Mouse (Mus musculus): ENCODE results near the gene Uaca.
"Not testable (repeated sequence)": the region's sequence is repeated elsewhere in the genome, so short reads cannot be mapped to it uniquely, and the experiment has no call there.

Gene Uaca

GRCm38 (mm10) chr9:60796076-60796475, 1.7 kb downstream of the Uaca start:
- no peak for DNase-seq

DNA sequence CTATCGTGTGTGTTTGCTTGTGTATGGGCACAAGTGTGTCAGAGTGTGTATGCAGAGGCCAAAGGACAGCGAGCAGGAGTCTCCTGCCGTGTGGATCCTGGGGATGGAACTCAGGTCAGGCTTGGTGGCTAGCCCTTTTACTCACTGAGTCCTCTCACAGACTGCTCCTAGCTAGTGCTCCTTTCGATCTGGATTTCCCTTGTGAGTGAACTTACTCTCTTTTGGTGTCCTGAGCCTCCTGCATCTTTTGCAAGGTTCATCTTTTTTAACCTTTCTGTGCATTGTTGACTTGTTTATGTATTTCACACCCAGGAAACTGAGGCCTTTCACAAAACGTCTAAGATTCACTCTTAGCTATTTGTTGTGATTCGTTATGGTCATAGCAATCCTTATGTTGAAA, 2.8 kb downstream of the Uaca start:
- DNase-seq: no peak

GRCm38 (mm10) chr9:60799061-60799460, 4.7 kb downstream of the Uaca start:
- no peak for DNase-seq

- no peak for DNase-seq
Observed at GRCm38 (mm10) chr9:60800663-60801382, 6.5 kb downstream of the Uaca start.

GRCm38 (mm10) chr9:60801746-60802145, 7.4 kb downstream of the Uaca start:
- no peak for DNase-seq

DNA sequence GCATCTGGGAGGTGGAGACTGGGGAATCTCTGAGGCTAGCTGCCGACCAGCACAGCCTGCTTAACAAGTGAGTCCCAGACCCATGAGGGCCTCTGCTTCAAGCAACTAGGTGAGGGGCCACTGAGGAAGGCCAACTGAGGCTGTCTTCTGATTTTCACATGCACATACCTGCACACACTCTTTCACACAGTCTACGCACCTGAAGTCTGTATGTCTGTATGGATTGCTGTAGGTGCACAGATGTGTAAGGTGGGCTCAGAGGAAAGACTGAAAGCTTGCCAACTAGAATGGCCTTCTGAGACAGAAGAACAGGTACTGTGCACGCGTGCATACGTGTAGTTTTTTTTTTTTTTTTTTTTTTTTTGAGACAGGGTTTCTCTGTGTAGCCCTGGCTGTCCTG, 8.0 kb downstream of the Uaca start:
- DNase-seq: no peak

- DNase-seq: no peak
Observed at GRCm38 (mm10) chr9:60806021-60806420, 11.7 kb downstream of the Uaca start.

- no peak for DNase-seq
Observed at GRCm38 (mm10) chr9:60807996-60808395, 13.7 kb downstream of the Uaca start.

DNA sequence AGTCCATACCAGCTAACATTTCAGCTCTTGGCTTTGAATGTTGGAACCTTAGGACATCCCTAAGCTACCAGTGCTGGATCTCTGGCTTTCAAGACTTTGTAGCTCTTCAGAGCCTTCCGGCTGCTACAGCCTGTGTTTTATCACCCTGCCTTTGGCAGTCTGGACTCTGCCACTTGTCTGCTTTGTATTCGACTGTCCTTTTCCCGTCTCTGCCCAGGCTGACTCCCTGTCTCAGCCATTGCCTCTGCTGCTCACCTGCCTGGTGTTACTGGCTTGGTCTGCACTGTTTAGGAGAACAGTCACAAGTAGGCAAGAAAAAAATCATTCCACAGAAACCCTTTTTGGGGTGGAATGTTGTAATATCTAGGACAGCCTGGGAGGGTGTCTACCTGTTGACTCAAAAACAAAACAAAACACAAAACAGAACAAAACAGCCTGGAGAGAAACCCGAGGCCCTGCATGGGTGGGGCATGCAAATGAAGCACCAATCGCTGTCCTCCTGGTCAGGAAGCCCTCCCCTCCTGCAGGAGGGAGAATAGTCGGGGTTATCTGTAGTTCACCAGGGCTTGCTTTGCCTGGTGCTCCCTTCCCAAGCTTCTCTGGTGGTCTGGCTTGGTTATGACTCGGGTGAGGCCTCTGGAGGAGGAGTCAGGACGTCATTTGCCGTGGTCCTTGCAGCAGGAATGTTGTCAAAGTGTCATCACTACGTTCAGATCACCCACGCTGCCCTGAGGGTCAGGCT, 19.0 kb downstream of the Uaca start:
- DNase-seq: no peak

- no peak for DNase-seq
Observed at GRCm38 (mm10) chr9:60815502-60815901, 21.2 kb downstream of the Uaca start.

DNA sequence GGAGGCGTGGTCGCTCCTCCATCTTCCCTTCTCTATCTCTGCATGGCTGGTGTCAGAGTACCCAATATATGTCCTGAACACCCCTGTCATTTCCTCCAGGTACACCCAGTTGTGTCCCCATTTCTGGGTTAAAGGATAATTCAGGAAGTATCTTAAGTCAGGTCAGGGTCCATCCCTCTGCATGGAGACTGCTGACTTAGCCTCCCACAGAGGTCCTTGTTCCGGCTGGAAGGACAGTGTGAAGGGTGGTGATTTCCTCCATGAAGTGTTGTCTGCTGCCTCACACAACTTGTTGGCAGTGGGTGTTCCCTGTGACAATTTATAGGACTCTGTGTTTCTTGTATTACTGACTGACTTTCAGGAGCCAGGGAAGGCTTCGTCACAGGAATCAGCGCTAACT, 23.2 kb downstream of the Uaca start:
- DNase-seq: no peak

DNA sequence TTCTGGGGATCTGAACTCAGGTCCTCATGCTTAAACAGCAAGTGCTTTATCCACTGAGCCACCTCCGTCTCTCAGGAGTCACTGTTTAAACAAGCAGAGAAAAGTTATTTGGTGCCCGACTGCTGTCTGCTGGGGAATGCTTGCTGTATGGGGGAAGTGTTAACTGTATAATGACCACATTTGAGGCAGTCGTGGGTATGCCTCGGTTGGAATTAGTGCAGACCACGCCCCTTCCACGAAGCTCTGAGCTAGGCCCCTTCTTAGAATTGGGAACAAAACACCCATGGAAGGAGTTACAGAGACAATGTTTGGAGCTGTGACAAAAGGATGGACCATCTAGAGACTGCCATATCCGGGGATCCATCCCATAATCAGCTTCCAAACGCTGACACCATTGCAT, 24.2 kb downstream of the Uaca start:
- not testable (repeated sequence) for DNase-seq

DNA sequence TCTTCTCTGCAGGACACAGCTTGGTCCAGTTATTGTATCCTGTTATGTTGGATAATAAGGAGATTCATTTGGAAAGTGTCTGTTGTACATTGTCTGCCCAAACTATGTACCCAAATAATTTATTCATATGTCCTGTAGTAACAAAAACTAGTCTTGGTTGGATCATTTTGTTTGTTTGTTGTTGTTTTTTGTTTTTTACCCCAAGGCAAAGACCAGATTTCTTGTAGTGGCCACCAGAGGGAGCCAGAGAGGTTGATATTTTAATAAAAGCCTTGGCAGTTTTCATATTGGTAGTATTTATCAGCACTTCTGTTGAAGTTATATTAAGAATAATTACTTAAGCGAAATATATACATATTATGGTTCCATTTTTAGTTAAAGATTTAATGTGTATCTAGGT, 25.0 kb downstream of the Uaca start:
- no peak for DNase-seq

DNA sequence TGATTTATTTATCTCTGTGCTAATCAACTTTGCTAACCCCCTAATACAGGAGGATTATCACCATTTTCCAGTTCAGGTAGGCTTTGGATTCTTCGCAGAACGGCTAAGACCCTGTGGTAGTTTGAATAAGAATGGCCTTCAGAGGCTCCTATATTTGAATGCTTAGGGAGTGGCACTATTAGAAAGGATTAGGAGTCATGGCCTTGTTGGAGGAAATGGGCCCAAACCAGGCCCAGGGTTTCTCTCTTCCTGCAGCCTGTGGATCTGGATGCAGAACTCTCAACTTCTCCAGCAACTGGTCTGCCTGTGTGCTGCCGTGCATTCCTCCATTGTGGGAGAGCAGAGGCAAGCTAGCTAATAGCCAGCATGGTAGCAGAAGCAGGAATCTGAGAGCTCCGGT, 27.2 kb downstream of the Uaca start:
- no peak for DNase-seq

DNA sequence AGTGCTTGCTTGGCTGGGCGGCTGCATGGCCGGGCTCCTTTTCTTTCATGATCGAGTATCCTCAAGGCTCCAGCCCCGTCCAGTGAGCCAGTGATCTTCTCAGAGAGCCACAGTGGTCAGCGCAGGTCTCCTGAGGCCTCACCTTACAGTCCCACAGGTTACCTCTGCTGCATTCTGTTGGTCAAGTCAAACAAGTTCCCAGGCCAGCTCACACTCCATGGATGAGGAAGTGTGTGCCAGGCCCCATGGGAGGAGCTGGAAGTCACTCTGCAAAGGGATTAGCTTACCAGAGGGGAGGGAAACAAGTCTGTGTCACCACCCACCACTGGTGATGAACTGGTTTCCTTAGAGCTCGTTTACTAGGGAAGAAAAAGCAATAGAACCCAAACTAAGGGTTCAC, 28.3 kb downstream of the Uaca start:
- DNase-seq: no peak

GRCm38 (mm10) chr9:60825506-60825905, 31.2 kb downstream of the Uaca start:
- DNase-seq: no peak

- no peak for DNase-seq
Observed at GRCm38 (mm10) chr9:60826759-60827158, 32.4 kb downstream of the Uaca start.

GRCm38 (mm10) chr9:60828196-60828595, 33.9 kb downstream of the Uaca start:
- DNase-seq: no peak

DNA sequence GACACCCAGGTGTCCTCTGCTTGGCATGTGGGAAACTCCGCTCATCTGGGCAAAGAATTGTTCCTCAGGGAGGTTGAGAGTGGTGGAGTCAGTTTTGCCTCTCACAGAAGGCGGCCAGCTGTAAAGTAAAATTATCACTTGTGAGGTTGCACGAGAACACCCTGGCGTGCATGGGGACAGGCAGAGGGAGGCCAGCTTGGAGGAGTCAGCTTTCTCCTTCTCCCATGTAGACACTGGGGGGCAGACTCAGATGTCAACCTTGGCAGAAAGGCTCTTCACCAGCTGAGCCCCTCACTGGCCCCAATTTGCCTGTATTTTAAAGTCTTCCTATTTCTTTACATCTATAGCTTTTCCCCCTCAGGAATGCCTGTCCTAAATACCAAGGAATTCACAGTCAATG, 35.3 kb downstream of the Uaca start:
- no peak for DNase-seq

DNA sequence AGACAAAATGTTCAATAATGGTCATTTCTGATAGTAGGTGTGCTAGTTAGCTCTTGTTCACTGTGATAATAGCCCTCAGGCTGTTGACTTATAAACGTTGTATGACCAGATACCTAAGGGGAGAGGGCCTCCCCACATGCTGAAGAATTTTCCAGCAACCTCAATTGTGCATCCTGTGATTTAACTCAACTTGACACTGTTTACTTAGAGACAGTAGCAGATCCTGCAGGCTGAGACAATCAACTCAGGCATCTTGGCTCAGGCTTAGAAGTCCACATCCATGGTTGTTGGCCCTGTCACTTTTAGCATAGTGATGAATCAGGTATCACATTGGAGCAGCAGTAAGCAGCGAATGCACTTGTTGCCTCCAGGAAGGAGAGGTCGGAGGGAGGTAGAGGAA, 35.7 kb downstream of the Uaca start:
- no peak for DNase-seq

- DNase-seq: no peak
Observed at GRCm38 (mm10) chr9:60832233-60832632, 37.9 kb downstream of the Uaca start.

DNA sequence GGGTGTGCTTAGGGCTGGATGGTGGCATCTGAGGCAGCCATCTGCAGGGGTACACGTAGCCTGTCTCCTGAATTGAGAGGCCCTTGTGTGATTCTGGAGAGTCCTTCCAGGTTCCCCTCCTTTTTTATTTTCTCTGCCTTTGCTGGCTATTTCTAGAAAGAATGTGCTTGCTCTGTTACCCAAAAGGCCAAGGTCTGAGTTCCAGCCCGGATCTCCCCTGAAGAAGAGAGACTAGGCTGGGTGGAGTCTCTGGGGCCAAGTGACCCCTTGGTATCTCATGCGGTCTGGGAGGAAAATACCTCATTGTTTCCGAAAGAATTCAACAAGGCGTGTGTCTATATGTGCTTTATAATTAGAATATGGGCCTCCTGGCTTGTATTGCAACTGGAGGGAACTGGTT, 41.8 kb downstream of the Uaca start:
- DNase-seq: no peak

DNA sequence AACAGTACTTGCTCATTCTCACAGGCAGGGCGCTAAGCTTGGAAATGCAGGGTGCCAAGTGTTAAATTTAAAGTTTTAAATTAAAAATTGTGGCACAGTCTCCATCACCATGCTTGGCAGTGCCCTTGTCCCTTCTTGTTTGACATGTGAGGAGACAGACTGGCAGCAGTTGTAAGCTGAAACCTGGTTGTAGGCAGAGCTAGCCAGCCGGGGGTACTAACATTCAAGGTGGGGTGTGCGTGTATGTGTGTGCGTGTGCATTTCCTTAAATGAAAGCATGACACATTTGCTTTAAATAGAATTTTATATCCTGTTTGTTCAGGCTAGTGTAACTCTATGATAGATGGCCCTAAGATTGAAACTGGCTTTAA, 42.7 kb downstream of the Uaca start:
- DNase-seq: no peak

DNA sequence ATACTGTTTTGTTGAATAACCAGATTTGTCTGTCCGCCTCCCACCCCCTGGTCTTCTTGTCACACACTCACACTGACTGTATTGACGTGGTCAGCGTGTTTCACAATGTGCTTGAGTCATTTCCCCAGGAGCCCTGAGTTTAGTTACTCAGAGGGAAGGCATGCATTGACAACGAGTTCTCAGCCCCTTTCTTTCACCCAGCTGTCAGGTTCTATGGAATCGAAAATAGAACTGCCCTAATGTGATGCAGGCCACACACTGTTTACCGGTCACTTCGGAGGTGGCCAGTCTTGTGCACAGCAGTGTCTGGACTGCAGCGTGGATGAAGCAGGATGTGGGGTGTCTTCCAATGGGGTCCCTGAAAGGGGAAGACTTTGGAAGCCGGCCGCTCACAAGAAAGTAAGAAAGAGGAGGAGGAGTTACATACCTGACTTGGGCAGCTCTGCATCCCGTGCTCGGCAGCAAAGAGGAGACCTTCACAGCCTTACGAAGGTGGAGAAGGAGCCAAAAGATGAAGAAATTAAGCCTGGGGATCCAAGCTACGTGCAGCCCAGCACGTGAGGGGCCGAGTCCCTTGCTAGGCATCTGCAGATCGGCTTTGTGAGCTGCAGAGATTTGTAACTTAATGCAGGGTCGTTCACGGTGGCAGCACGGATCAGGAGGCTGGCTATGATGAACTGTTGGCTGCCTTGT, 43.3 kb downstream of the Uaca start:
- DNase-seq: no peak
